Mouse (Mus musculus) heart, embryonic 13.5 days (tissue): ENCODE measurements around the gene Hdac4. TPM values are rescaled to one million over a fixed set of nuclear protein-coding genes. Genes with fewer than 3 reads are reported as not detected.

Experiments
- ATAC-seq: fragments of 200-750 bp; cut with Nextera tagmentation; 2 replicates; pipeline ENCODE4 v1.8.0; 2017; ENCODE audit warnings: moderate TSS enrichment; ENCODE audit not compliant: insufficient number of reproducible peaks, low FRiP score, low TSS enrichment; ENCODE audit errors: extremely low read depth
- H3K27ac ChIP-seq: fragments of 300-500 bp; sonication (generic); replicated peaks from 2 replicates; pipeline ENCODE4 v1.5.1; 2015; ENCODE audit warnings: moderate library complexity, mild to moderate bottlenecking, inconsistent platforms
- H3K27me3 ChIP-seq: fragments of 300-500 bp; sonication (generic); replicated peaks from 2 replicates; pipeline ENCODE4 v1.6.1; 2015; ENCODE audit warnings: mild to moderate bottlenecking, inconsistent platforms
- H3K36me3 ChIP-seq: fragments of 300-500 bp; sonication (generic); 2 replicates; pipeline ENCODE4 v1.6.1; 2015; ENCODE audit warnings: mild to moderate bottlenecking, inconsistent platforms
- H3K4me1 ChIP-seq: fragments of 300-500 bp; sonication (generic); 2 replicates; pipeline ENCODE4 v1.6.1; 2015; ENCODE audit warnings: inconsistent platforms
- H3K4me2 ChIP-seq: fragments of 300-500 bp; sonication (generic); 2 replicates; pipeline ENCODE4 v1.6.1; 2015; ENCODE audit warnings: inconsistent platforms, mild to moderate bottlenecking, moderate library complexity
- H3K4me3 ChIP-seq: fragments of 300-500 bp; sonication (generic); 2 replicates; pipeline ENCODE4 v1.5.1; 2015; ENCODE audit warnings: moderate library complexity, mild to moderate bottlenecking, inconsistent platforms
- H3K9ac ChIP-seq: fragments of 300-500 bp; sonication (generic); 2 replicates; pipeline ENCODE4 v1.6.1; 2015; ENCODE audit warnings: inconsistent platforms, mild to moderate bottlenecking, moderate library complexity
- H3K9me3 ChIP-seq: fragments of 300-500 bp; sonication (generic); 2 replicates; pipeline ENCODE4 v1.6.1; 2016; ENCODE audit warnings: inconsistent platforms
- WGBS: fragments of 180-500 bp; shearing (Covaris S2); methylation state at CpG from one replicate; pipeline ENCODE4 v1.1.7; 2015; ENCODE audit warnings: mixed read lengths; 5-methylcytosine and 5-hydroxymethylcytosine counted together
- polyA plus RNA-seq: library from polyadenylated mRNA; unstranded; fragments of >200 nt; fragmentation: Nextera tagmentation; extraction: Ambion mirVana; gene quantifications from 2 replicates; pipeline ENCODE4 v1.2.1, GENCODE M21; 2015

Hdac4 gene
- polyA plus RNA-seq, 1 experiment from 2014 or later: 8.4 TPM

DNA sequence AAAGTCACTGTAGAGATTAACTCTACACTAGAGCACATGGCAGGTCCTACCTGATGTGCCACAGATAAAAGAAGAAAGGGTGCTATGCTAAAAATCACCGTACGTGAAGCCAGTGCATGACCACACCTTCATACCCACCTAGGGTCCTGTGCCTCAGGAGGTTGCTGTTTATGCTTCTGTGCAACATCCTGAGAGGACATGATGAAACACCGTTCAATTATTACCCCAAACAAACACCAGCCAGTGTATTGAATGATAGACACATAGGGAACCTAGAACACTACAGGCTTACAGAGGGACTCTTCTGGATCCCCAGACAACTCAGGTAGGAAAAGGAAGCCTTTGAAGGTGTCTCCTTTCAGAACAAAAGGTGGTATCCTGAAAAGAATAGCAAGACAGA is 120.8 kb downstream of the Hdac4 start:
- ATAC-seq: no peak
- Histone ChIP-seq H3K27me3 (no peaks in the 10 kb centered on the region), H3K9ac (no peak overlapping the region), H3K9me3 (no peaks in the 10 kb centered on the region), H3K4me2 (no peak overlapping the region), H3K36me3 (no peaks in the 10 kb centered on the region), H3K4me1 (peaks cover 31% of the 10 kb centered on the region), H3K4me3 (no peak overlapping the region), H3K27ac (no peak overlapping the region)
- WGBS: 85% methylated on average over 3 of the region's 3 CpGs

DNA sequence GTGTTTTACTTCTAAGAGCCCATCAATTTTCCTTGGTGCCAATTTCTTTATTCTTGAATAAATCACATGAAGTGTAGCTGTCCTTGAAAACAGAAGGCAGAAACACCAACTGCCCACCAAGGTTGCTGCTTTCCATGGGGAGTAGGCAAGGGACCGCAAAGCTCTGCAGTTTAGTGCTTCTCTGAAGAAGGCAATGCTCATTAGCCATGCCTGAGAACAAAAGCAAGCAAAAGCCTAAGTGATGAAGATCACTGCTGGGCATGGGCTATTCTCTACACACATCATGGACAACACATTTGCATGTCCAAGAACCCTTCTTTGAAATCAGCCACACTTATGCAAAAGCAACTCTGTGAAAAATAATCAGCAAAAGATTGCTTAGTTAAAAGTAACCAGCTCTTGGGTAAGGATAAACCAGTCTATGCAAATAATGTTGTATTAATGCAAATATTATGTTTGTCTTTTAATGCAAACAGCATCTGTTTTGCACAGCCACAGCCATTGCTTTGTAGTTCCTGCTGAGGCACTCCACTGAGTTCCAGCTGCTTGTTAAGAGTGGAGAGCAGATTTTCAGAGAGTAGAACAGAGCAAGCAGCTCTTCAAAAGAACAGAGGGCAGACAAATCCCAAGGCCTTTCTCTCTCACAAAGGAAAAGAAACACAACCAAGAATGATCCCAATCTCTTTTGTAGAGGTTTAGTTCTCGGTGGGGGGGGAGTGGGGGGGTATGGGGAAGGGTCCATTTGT is 125.4 kb downstream of the Hdac4 start:
- Histone ChIP-seq H3K36me3 (no peaks in the 10 kb centered on the region), H3K9me3 (no peaks in the 10 kb centered on the region), H3K4me1 (peaks cover 6% of the 10 kb centered on the region), H3K4me3 (no peak overlapping the region), H3K27ac (no peak overlapping the region), H3K4me2 (no peak overlapping the region), H3K9ac (no peak overlapping the region), H3K27me3 (no peaks in the 10 kb centered on the region)
- ATAC-seq: no peak
- 77% methylated on average over 2 of the region's 2 CpGs for WGBS

DNA sequence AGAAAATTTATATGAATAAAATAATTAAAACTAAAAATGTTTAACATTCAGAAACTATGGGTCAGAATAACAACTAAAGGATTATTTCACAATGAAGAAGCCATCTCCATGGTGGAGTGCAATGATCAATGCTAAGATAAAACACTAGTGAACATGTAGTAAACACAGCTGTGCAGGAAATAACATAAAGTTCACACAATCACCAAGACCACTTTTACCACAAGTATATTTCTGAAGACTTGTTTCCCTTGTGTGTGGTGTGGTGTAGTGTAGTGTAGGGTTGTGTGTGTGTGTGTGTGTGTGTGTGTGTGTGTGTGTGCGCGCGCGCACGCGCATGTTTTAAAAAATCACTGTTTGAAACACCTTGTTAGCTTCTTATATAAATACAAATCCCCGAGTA is 126.0 kb downstream of the Hdac4 start:
- H3K27ac ChIP-seq: no peak overlapping the region
- WGBS: 93% methylated on average over 7 of the region's 7 CpGs
- no peaks in the 10 kb centered on the region for H3K27me3 ChIP-seq
- H3K4me2 ChIP-seq: no peak overlapping the region
- 0 out of 2 replicates have a peak, but pooled peaks cover 3% of the 10 kb centered on the region for H3K4me1 ChIP-seq
- H3K4me3 ChIP-seq: no peak overlapping the region
- no peaks in the 10 kb centered on the region for H3K9me3 ChIP-seq
- ATAC-seq: no peak
- H3K9ac ChIP-seq: no peak overlapping the region
- H3K36me3 ChIP-seq: no peaks in the 10 kb centered on the region

DNA sequence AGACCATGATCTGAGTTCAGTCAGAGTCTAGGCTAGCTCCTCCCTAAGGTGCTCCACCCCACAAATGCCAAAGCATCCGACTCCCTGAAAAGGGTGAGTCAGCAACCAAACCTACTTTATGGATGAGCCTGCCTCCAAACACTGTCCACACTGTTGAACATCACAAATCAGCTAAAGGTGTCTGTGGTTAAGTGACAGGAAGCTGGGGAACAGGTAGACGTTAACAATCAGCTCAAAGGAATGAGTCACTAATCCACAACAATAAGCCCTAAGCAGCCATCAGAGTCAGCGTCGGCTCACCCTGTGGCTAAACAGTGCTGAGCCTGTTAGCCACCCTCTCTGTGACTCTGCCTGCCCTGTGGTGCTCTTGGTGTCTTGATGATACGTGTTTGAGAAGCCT is 131.2 kb downstream of the Hdac4 start:
- H3K4me1 ChIP-seq: peaks cover 31% of the 10 kb centered on the region
- ATAC-seq: no peak
- no peaks in the 10 kb centered on the region for H3K36me3 ChIP-seq
- H3K27me3 ChIP-seq: no peaks in the 10 kb centered on the region
- WGBS: 77% methylated on average over 5 of the region's 5 CpGs
- no peak overlapping the region for H3K4me3 ChIP-seq
- H3K27ac ChIP-seq: no peak overlapping the region
- H3K9ac ChIP-seq: no peak overlapping the region
- H3K9me3 ChIP-seq: no peaks in the 10 kb centered on the region
- H3K4me2 ChIP-seq: no peak overlapping the region

DNA sequence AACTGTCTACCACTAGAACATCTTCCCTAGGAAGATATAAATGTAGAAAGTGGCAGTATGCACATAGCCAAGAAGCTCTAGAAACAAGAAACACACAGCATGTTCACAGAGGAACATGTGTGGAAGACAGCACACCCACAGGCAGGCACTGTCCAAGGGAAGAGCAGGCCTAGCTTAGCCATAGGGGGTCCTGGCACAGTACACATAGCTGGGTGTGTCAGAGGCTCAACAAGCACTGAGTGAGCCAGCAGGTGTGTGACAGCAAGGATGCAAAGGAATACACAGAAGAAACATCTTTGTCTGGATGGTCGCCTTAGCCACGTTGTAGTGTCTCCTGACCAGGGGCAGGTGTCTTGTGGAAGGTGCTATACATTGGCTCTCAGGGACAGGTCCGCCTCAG is 132.2 kb downstream of the Hdac4 start:
- ATAC-seq: no peak
- no peaks in the 10 kb centered on the region for H3K9me3 ChIP-seq
- WGBS: 88% methylated on average over 3 of the region's 3 CpGs
- no peak overlapping the region for H3K4me2 ChIP-seq
- H3K27me3 ChIP-seq: no peaks in the 10 kb centered on the region
- H3K4me1 ChIP-seq: peaks cover 31% of the 10 kb centered on the region
- no peaks in the 10 kb centered on the region for H3K36me3 ChIP-seq
- H3K27ac ChIP-seq: no peak overlapping the region
- H3K4me3 ChIP-seq: no peak overlapping the region
- H3K9ac ChIP-seq: no peak overlapping the region

DNA sequence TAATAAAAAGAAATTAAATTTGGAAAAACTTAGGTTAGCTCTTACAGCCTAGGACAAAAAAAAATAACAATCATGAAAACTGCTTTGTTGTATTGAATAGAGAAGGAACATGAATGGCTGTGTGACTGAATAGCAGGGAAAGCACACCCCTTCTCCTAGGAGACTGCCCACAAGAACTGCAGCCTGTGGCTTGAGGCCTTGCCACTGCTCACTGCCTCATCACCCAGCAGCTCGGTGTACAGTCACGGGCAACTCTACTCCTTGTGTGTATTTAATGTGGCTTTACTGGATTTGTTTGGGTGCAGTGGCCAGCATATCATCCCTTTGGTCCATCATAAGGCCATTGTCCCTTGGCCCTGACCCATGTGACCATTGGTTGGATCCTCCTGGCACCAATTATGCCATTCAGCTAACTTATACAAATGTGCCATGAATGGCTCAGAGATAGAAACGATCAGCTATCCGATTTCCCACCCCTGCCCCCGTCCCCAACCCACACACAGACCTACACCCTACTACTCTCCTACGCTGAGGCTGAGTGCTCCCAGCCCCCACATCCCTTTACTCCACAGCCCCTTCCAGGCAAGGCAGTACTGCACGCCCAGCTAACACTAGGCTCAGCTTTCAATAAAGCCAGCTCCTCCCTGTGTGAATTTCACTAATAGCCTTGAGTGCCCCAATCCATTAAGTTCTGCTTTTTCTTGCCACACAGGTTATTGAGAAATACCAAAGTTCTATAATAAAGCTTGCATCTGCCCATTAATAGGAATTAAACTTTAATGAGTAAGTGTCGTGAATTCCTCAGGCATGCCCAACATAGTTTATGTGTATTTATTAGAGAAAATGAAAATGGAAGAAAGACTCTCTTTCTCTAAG is 134.1 kb downstream of the Hdac4 start:
- Histone ChIP-seq H3K4me1 (peaks cover 34% of the 10 kb centered on the region), H3K36me3 (no peaks in the 10 kb centered on the region), H3K27me3 (no peaks in the 10 kb centered on the region), H3K4me3 (no peak overlapping the region), H3K9ac (no peak overlapping the region), H3K4me2 (no peak overlapping the region), H3K27ac (no peak overlapping the region), H3K9me3 (no peaks in the 10 kb centered on the region)
- 69% methylated on average over 8 of the region's 8 CpGs for WGBS
- no peak for ATAC-seq

DNA sequence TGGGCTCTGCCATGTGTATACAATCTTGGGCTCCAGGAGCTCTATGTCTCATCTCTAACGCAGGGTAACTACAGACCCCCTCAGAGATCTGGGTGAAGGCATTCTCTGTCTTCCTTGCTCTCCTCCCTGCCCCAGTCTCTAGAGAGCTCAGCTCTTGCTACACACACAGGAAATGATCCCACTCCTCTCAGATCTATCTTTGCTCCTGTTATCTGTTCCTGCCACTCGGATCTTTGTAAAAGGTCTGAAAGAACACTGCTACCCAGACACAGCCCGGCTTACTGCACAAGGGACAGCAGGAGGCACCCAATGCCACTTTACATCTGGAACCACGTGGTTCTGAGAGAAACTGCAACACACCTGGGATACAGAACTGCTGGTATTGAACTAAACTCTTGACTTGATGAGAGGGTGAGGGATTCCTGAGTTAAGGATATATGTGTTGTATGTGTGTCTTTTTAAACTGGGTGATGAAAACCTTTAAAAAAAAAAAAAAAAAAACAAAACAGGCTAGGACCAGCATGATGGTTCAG is 134.9 kb downstream of the Hdac4 start:
- no peak overlapping the region for H3K4me2 ChIP-seq
- no peaks in the 10 kb centered on the region for H3K27me3 ChIP-seq
- no peak overlapping the region for H3K9ac ChIP-seq
- peaks cover 43% of the 10 kb centered on the region for H3K4me1 ChIP-seq
- no peaks in the 10 kb centered on the region for H3K9me3 ChIP-seq
- H3K36me3 ChIP-seq: no peaks in the 10 kb centered on the region
- no peak for ATAC-seq
- H3K27ac ChIP-seq: no peak overlapping the region
- 37% methylated on average over 4 of the region's 4 CpGs for WGBS
- H3K4me3 ChIP-seq: no peak overlapping the region

DNA sequence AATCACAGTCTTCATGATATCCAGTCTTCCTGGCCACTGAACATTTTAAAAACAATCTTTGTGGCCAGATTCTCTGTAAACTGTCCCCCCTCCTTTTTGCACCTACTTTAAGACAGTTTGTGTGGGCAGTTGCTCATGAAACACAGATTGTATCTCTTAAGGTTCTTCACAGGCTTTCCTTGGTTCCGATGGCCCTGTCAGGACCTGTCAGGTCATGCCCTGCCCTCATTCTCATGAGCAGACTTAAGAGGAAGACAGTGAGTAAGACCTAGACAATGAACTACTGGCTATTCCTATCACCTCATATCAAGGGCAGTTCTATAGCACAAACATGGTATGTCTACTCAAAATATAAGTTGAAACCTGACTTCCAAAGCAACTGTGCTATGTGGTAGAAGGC is 135.9 kb downstream of the Hdac4 start:
- H3K4me3 ChIP-seq: no peak overlapping the region
- H3K9ac ChIP-seq: no peak overlapping the region
- no peak overlapping the region for H3K4me2 ChIP-seq
- no peaks in the 10 kb centered on the region for H3K36me3 ChIP-seq
- H3K4me1 ChIP-seq: peaks cover 53% of the 10 kb centered on the region
- H3K27me3 ChIP-seq: no peaks in the 10 kb centered on the region
- no peaks in the 10 kb centered on the region for H3K9me3 ChIP-seq
- ATAC-seq: no peak
- WGBS: 78% methylated on average over 1 of the region's 1 CpGs
- H3K27ac ChIP-seq: no peak overlapping the region

DNA sequence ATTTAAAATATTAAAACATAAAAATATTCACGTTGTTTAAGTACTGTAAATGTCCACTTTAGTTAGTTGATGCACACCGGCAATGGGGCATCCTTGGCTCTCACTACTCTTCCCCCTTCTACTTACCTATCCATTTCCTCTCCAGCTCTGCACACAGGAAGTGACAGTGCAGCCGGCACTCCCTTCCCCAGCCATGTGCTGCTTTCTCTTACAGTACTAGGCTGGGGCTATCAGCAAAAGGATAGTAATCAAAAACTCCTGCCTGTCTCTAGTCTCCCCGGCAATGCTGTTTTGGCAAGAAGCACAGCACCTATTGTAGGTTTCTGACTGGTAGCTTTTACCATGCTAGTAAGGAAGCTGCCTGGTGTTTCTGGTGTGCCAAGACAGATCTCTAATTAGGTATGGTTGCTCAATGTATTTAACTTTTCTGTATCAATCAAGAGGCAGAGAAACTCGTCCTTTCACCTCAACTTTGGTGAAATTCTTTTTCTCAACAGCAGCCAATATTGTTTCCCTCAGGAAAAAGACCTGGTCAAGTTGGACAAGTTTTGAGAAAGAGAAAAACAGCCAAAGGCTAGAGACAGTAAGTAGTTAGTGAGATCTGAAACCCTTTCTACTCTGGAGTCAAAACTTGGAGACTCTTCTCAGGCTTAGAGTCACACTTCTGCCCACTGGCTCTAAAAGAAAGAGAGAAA is 136.6 kb downstream of the Hdac4 start:
- Histone ChIP-seq H3K4me3 (no peak overlapping the region), H3K27ac (no peak overlapping the region), H3K9ac (no peak overlapping the region), H3K4me1 (peaks cover 60% of the 10 kb centered on the region), H3K27me3 (no peaks in the 10 kb centered on the region), H3K4me2 (no peak overlapping the region), H3K9me3 (no peaks in the 10 kb centered on the region), H3K36me3 (no peaks in the 10 kb centered on the region)
- WGBS: 63% methylated on average over 5 of the region's 5 CpGs
- no peak for ATAC-seq

DNA sequence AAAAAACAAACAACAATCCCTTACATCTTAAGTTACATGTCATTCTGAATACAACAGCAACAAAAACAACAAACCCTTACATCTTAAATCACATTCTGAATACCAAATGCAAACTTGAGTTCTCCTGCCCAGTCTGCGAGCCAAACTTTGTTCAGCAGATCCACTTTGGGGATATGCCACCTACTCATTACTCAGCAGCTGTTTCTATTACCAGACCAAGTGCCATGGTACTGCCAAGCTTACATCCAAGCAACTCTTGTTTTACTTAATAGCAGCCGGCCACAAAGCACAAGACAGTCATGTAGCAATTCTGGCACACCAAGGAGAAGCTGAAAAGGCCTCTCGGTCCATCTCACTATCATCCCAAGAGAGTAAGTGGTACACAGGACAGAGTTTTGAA is 138.4 kb downstream of the Hdac4 start:
- Histone ChIP-seq H3K4me2 (no peak overlapping the region), H3K27ac (no peak overlapping the region), H3K36me3 (no peaks in the 10 kb centered on the region), H3K4me3 (no peak overlapping the region), H3K4me1 (peaks cover 64% of the 10 kb centered on the region), H3K27me3 (no peaks in the 10 kb centered on the region), H3K9ac (no peak overlapping the region), H3K9me3 (no peaks in the 10 kb centered on the region)
- no peak for ATAC-seq
- 85% methylated on average over 3 of the region's 3 CpGs for WGBS

DNA sequence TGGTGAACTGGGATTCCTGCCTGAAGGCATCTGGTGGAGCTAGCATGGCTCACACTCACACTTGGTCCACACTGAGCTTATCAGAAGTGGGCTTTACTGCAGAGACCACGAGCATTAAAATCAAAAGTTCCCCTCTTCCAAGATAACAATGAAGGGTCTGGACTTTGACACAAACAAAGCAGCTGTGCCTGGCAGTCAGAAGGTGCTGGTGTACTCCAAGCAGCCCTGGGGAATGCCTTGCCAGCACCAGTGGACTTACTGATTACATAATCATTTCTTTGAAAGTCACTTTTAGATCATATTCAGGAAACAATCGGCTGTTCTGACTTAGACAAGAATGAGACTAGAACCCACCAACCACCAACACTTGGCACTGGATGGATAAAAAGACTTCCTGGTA is 140.3 kb downstream of the Hdac4 start:
- peak overlapping the region; percentile 18; the same call in 1 of the 2 replicates for H3K4me2 ChIP-seq
- 5% methylated on average over 2 of the region's 2 CpGs for WGBS
- H3K9me3 ChIP-seq: no peaks in the 10 kb centered on the region
- H3K9ac ChIP-seq: no peak overlapping the region
- H3K4me1 ChIP-seq: peaks cover 62% of the 10 kb centered on the region
- H3K4me3 ChIP-seq: no peak overlapping the region
- no peaks in the 10 kb centered on the region for H3K36me3 ChIP-seq
- H3K27me3 ChIP-seq: no peaks in the 10 kb centered on the region
- ATAC-seq: no peak
- H3K27ac ChIP-seq: peak overlapping the region; percentile 62; the same call in 1 of the 2 replicates
